Mouse (Mus musculus) cerebellum, postnatal 36 days (tissue): ENCODE data around the gene Snca.

Experiments
- DNase-seq, 2 experiments: peaks; one replicate each; pipeline ENCODE4 v3.0.0; 2021 to 2022; ENCODE audit warnings: mixed read lengths in 2 of 2

Gene Snca

GRCm38 (mm10) chr6:60829282-60829891 lies at the start of gene Snca:
Gene Snca, minus strand, starts transcription at chr6:60829855.
- peak; percentile 10 to 42 for DNase-seq

GRCm38 (mm10) chr6:60870126-60870525 lies 40.5 kb upstream of the Snca start:
- no peak for DNase-seq

- DNase-seq, result no peak
These were observed 26.9 kb upstream of the Snca start for GRCm38 (mm10) chr6:60856599-60856998.

GRCm38 (mm10) chr6:60851690-60852089 lies 22.0 kb upstream of the Snca start:
- DNase-seq, result no peak

- DNase-seq, result peak; percentile 71 to 82
These were observed 1.0 kb downstream of the Snca start for GRCm38 (mm10) chr6:60828429-60829264.

- DNase-seq, result peak; percentile 11 to 33
These were observed 1.6 kb downstream of the Snca start for GRCm38 (mm10) chr6:60828047-60828428.

- DNase-seq, result no peak
These were observed 2.4 kb downstream of the Snca start for GRCm38 (mm10) chr6:60827290-60827689.

GRCm38 (mm10) chr6:60819272-60819671 lies 10.4 kb downstream of the Snca start:
- DNase-seq, result no peak

- no peak for DNase-seq
These were observed 16.1 kb downstream of the Snca start for GRCm38 (mm10) chr6:60813516-60813915.

- DNase-seq, result no peak
These were observed 31.4 kb downstream of the Snca start for GRCm38 (mm10) chr6:60798266-60798665.

GRCm38 (mm10) chr6:60793659-60794365 lies 35.8 kb downstream of the Snca start:
- DNase-seq, result peak; percentile 33 to 41

GRCm38 (mm10) chr6:60786955-60787354 lies 42.7 kb downstream of the Snca start:
- DNase-seq, result peak; percentile 27 to 52

- peak; percentile 24 to 49 for DNase-seq
These were observed 57.8 kb downstream of the Snca start for GRCm38 (mm10) chr6:60771899-60772298.

GRCm38 (mm10) chr6:60765696-60766095 lies 64.0 kb downstream of the Snca start:
- no peak for DNase-seq

- peak; percentile 9 to 23 for DNase-seq
These were observed 66.8 kb downstream of the Snca start for GRCm38 (mm10) chr6:60762864-60763263.

- DNase-seq, result no peak
These were observed 67.9 kb downstream of the Snca start for GRCm38 (mm10) chr6:60761710-60762109.

GRCm38 (mm10) chr6:60754975-60755374 lies 74.7 kb downstream of the Snca start:
- peak in 1 of 2 experiments; percentile 19 for DNase-seq

GRCm38 (mm10) chr6:60745965-60746364 lies 83.7 kb downstream of the Snca start:
- no peak for DNase-seq

- no peak for DNase-seq
These were observed 88.1 kb downstream of the Snca start for GRCm38 (mm10) chr6:60741427-60742071.

- DNase-seq, result peak in 1 of 2 experiments; percentile 22
These were observed 89.9 kb downstream of the Snca start for GRCm38 (mm10) chr6:60739776-60740175.

GRCm38 (mm10) chr6:60731164-60731563 lies 98.5 kb downstream of the Snca start:
- no peak for DNase-seq

- DNase-seq, result no peak
These were observed 105.4 kb downstream of the Snca start for GRCm38 (mm10) chr6:60724110-60724829.
